Mouse (Mus musculus) erythroblast, embryonic 14.5 days (primary cell): Measurements from ENCODE around the gene Ctbp1.

Source experiments
- GATA1 ChIP-seq: IDR thresholded peaks from 2 replicates; pipeline ENCODE4 v1.6.1; 2012; ENCODE audit warnings: low read length, inconsistent platforms, mixed read lengths
- TAL1 ChIP-seq: IDR thresholded peaks from 3 replicates; pipeline ENCODE4 v1.6.1; 2012; ENCODE audit warnings: low read length, inconsistent platforms, mixed read lengths

GRCm38 (mm10) chr5:33214723-33215122 lies 60.1 kb downstream of the Ctbp1 start:
- TF ChIP-seq TAL1, result no peak
- TF ChIP-seq GATA1, result no peak
